Mouse (Mus musculus) G1E (cell line): ENCODE data around the gene Pepd.

Experiments used
- CTCF ChIP-seq: IDR thresholded peaks from 2 replicates; pipeline ENCODE4 v1.5.1; 2012; ENCODE audit warnings: low read depth, low read length, inconsistent platforms, mixed read lengths
- TAL1 ChIP-seq: conservative IDR thresholded peaks from 2 replicates; pipeline ENCODE4 v1.6.1; 2012; ENCODE audit warnings: low read depth, low read length, inconsistent platforms, mixed read lengths

DNA sequence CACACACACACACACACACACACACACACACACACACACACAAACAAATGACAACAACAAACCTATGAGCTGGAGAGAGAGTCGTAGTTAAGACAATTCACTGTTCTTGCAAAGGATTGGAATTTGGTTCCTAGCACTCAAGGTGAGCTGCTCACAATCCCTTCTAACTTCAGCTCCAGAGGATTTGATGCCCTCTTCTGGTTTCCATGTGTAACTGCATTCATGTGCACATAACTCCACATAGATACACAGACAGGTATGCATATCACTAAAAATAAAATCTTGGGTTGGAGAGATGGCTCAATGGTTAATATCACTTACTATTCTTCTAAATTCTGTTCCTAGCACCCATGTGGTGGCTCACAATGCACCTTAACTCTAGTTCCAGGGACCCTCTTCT is 19.3 kb upstream of the Pepd start:
- TF ChIP-seq CTCF: no peak
- no peak for TF ChIP-seq TAL1
